Mouse (Mus musculus) small intestine, adult 2 months (tissue): Measurements from ENCODE around the gene Pax8.

Experiments used
- CTCF ChIP-seq: fragments of 200-500 bp; IDR thresholded peaks from 2 replicates; pipeline ENCODE4 v1.5.1; 2012; ENCODE audit warnings: low read depth, mild to moderate bottlenecking, control low read depth, inconsistent platforms, low read length, moderate library complexity, mixed read lengths; ENCODE audit not compliant: insufficient replicate concordance, insufficient read length; ENCODE audit errors: extremely low read depth
- POLR2A ChIP-seq: fragments of 200-500 bp; IDR thresholded peaks from 2 replicates; pipeline ENCODE4 v1.6.1; 2012; ENCODE audit warnings: low read depth, mild to moderate bottlenecking, control low read depth, inconsistent platforms, low read length, moderate library complexity

DNA sequence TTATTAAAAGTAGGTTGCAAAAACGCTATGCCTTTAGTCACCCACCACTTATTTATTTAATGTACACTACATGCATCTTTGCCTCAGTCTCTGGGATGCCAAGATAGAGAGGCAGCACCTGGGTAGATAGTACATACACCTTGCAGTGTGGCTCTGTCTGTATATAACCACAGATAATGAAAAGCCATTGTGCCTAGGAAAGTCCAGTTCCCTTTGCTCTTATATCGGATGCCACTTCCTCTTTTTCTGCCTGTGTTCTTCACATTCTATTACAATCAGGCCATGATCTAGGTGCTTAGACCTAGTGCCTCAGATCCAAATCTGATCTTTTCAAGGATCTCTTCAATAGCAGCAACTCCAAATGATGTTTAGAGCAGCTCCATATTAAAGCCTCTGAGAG, 49.8 kb downstream of the Pax8 start:
- no peak for TF ChIP-seq CTCF
- no peak for TF ChIP-seq POLR2A
